Mouse (Mus musculus): ENCODE measurements around the gene Tex10.

Gene Tex10

DNA sequence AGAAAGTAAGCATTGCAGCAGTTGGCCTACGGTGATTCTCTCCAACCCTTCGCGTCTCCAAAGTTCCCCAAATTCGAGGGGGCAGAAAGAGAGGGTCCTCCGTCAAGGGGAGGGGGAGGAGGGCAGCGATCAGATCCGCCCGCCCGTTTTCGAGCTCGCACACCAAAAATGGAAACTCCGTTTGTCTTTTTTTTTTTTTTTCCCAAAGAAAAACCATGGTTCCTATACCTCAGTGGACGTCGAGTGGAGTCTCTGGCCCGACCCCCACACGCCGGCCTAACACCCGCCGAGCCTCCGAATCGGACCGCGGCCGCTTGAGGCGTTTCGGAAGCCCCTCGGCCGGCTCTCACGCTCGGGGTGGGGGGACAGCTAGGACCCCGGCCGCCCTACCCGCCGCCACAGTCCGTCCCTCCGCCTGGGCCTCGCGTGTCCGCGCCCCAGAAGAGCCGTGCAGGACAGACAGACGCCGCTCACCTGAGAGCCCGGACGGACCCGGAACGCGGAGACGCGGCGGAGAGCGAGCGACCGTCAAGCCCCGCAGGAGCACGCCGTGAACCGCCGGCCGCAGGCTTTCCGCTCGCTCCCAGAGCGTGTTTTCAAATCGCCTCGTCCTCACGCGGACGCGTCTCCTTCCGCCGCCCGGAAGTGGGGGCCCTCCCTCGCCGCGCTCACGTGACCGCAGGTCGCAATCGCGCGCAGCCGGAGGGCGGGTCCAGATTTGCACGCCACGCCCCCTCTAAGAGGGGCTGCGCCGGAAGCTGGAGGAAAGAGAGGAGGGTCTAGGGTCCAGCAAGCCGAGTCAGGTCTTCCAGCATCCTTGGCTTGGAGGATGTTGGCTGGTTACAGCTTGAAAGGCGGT lies at the start of gene Tex10:
Tex10 (minus strand) TSS at position 668 of the 859 bp plus-strand sequence.
- peak; percentile 93 for DNase-seq (ENCODE audit: extremely low spot score)

DNA sequence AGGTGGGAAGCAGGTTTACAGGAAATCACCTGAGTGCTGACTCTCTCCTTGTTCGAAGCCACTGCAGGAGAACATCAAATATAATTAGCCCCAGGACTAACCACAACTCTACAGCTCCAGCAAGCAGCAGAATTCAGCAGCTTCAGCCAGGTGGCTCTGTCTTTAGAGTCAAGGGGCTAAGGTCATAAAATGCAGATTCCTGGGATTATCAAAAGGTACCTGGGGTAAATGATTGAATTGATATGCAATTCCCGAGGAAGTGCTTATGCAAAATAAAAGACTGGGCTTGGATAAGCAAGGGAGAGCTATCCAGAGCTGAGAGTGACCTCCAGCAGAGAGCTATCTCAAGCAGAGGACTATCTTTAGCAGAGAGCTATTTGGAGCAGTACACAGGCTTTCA lies 37.6 kb upstream of the Tex10 start:
- DNase-seq (ENCODE audit: extremely low spot score): no peak

GRCm38 (mm10) chr4:48492510-48492909 lies 19.3 kb upstream of the Tex10 start:
- no peak for DNase-seq (ENCODE audit: extremely low spot score)

DNA sequence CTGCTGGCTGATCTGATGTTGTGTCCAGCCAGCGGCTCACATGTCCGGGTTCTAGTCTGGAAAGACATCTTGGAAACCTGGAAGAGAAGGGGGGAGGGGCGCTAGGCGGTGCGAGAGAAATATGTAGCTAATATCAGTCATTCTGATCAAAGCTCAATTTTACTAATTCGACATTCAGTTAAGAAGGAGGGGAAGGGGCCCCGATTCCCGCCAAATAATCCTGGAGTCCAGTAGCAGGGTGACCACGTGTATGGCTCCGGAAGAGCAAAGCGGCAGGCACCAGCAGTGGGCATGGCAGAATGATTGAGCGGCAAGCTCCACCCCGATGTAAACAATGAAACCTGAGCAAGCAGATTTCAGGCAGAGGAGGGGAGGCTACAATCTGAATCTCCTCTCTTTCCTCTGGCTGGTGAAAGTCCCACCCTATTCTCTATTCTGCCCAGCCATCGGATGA lies 18.1 kb upstream of the Tex10 start:
- peak; percentile 73 for DNase-seq (ENCODE audit: extremely low spot score)

DNA sequence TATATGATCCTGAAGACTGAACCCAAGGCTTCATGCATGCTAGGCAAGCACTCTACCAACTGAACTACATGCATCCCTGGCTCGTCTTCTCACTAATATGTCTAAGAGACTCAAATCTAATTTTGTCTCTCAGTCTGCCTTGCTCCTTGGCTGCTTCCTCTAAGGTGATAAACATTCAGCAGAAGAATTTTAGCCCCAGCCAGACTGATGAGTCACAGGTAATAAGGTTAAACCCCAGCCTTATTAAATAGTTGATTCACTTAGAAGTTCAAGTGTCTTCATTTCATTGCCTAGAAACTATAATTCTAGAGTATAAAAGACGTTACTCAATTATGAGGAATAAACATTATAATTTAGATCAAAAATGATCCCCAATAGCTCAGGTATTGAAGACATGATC lies 15.7 kb upstream of the Tex10 start:
- no peak for DNase-seq (ENCODE audit: extremely low spot score)

- DNase-seq (ENCODE audit: extremely low spot score): peak; percentile 32
These were observed 8.0 kb upstream of the Tex10 start for GRCm38 (mm10) chr4:48481287-48481686.

- no peak for DNase-seq (ENCODE audit: extremely low spot score)
These were observed 372 bp upstream of the Tex10 start for GRCm38 (mm10) chr4:48473651-48474011.

DNA sequence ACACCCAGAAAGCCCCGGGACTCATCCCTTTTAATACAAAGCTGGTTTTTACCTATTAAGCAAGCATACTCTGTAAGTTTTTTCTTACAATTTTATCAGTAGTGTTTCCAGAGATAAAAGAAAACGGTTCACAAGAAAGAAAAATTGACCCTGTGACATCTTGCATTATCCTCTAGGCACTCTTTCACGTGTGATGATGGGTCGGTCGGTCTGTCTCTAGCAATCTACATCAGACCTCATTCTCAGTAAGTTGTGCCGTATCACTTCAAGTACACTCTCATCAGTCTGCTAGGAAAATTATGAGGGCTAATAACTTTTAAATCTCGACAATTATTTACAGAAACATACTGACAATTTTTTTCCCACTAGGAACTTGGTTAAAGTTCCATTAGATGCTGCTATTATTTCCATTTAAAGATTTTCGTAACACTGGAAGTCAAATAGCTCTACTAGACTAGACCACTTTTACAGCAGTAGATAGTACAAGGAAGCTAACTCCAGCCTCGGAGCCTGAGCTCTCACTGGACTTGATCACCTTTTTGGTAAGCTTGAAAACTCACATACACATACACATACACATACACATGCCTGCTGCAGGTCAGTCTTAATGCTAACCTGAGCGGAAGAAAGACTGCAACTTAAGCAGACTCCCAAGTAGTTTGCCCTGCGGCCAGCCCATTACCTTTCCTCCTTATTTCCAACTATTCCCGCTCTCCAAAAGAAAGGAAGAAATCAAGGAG lies 1.0 kb downstream of the Tex10 start:
- DNase-seq (ENCODE audit: extremely low spot score): peak; percentile 25

DNA sequence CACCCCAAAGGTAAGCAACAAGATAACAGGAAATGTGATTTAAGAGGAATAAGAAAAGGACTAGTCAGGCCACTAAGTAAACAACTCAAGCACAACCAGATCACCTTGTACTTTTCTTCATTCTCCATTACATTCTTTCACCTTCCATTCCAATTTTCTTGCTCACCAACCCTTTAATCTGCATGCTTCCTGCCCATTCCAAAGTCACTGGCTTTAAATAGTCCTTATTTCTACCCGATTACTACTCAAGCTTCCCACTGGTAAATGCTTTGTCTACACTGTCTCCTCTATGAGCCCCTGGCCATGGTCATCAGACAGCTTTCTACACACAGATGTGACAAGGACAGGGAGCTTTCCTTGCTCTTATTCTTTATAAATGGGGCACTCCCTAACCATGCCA lies 2.3 kb downstream of the Tex10 start:
- no peak for DNase-seq (ENCODE audit: extremely low spot score)

DNA sequence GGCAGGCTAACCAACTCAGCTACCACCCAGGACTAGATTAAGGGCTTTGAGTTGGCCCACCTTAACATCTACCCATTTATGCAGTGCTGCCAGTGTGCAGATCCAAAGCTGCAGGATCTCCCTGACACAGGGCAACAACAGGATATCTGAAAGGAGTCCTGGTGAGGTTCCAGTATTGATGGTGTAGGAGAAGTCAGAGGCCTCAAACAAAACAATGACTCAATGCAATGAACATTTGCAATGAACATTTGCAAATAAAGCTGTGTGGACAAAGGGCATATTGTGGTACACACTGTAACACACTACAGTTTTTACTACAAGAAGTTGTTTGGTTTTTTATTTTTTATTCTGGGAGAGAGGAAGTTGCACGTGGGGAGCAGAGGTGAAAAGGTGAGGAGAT lies 12.2 kb downstream of the Tex10 start:
- DNase-seq (ENCODE audit: extremely low spot score): no peak

GRCm38 (mm10) chr4:48458436-48458835 lies 14.8 kb downstream of the Tex10 start:
- no peak for DNase-seq (ENCODE audit: extremely low spot score)

- DNase-seq (ENCODE audit: extremely low spot score): no peak
These were observed 19.0 kb downstream of the Tex10 start for GRCm38 (mm10) chr4:48454106-48454773.

DNA sequence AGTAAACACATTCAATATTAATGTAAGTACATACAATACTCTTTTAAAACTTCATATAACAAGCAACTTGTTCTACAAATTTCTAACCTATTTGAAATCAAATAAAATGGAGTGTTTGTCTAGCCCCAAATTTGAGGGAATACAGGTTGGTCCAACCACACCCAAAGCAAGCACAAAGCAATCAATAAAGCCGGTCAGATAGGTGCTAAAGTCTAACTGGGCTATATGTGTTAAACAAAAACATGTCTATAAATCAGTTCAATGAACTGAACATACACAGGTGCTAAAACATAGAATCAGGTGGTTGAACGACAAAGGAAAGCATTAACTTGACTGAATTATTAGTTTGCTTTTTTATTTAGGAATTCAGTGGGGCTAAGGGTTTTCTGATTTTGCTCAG lies 45.2 kb downstream of the Tex10 start:
- DNase-seq (ENCODE audit: extremely low spot score): no peak

DNA sequence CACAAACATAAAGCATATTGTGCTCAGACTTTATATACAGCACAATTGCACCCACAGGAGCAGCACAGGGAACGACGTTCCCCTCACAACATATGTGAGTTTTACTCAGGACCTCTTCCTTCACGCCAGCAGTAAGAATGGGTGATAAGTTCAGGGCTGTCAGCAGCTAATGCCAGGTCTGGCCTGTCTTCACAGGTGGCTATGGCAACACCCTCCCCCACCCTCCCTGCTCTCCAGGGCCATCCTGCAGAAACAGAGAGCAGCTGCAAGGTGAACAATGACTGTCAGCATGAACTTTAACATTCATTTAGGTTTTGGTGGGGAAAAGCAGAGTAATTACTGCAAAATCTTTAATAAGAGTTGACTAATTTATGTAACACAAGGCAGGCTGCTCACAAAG lies 45.8 kb downstream of the Tex10 start:
- DNase-seq (ENCODE audit: extremely low spot score): no peak

DNA sequence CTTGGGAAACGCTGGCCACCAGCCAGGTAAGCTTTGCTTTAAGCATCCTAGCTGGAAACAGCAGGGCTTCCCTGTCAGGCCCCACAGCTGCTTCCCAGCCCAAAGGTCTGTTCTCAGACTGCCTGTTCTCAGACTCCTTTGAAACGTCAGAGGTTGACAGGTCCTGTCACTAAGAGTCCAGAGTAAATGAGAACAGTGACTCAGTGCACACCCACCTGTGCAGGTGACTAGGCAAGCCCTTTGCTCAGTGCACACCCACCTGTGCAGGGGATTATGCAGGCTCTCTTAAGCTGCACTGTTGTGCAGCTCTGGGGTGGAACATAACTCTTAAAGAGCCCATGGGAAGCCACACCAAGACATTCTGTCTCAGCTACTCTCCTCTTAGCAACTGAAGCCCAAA lies 49.5 kb downstream of the Tex10 start:
- DNase-seq (ENCODE audit: extremely low spot score): no peak

DNA sequence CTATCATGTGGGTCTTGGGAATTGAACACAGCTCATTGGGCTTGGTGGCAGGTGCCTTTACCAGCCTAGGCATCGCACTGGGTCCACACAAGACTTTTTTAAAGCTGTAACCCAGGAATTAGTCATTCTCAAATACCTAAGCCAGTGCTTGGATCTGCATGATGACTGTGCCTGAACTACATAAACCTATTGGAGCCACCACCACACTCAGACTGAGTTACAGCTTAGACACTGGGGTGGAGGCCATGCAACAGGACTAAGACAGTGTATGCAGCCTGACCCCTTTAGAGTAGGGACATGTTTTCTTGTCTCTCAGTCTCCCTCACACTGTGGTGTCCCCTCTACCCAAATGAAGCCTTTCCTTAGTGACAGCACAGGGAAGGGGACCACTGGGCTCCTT lies 50.6 kb downstream of the Tex10 start:
- no peak for DNase-seq (ENCODE audit: extremely low spot score)

- no peak for DNase-seq (ENCODE audit: extremely low spot score)
These were observed 54.3 kb downstream of the Tex10 start for GRCm38 (mm10) chr4:48418831-48419468.

GRCm38 (mm10) chr4:48415838-48416335 lies 57.4 kb downstream of the Tex10 start:
- DNase-seq (ENCODE audit: extremely low spot score): no peak

GRCm38 (mm10) chr4:48413473-48413872 lies 59.8 kb downstream of the Tex10 start:
- no peak for DNase-seq (ENCODE audit: extremely low spot score)

- DNase-seq (ENCODE audit: extremely low spot score): peak; percentile 67
These were observed 65.8 kb downstream of the Tex10 start for GRCm38 (mm10) chr4:48407350-48408039.

All from embryo, embryonic 9.5 days (tissue).